ENCODE assay signal across 8 mouse cellular contexts in genomic region chr3:116711624-116712435, GRCm38 (mm10). TPM values are rescaled to one million over a fixed set of nuclear protein-coding genes. Genes with fewer than 3 reads are reported as not detected.
DNase-seq lines count a peak whose midpoint lies in the region; ATAC-seq lines count a peak whose summit lies in the region.

No protein-coding gene starts in this region.

- H3K36me3 ChIP-seq in intestine, embryonic 14.5 days (ENCODE audit: control insufficient read depth, insufficient read depth, low read length): peaks cover 4% of the 10 kb centered on the region

- H3K9ac ChIP-seq in intestine, embryonic 14.5 days (ENCODE audit: low read length): peak overlapping the region; percentile 92

- no peaks in the 10 kb centered on the region for H3K9me3 ChIP-seq in intestine, embryonic 14.5 days (ENCODE audit: control insufficient read depth, low read length)

- peak; percentile 91 for ATAC-seq in intestine, embryonic 14.5 days (replicated peaks; ENCODE audit: low FRiP score, low TSS enrichment, low read depth)
- peak; percentile 85 for ATAC-seq in megakaryocyte-erythroid progenitor cell, adult 5-6 weeks (replicated peaks; ENCODE audit: low FRiP score, low TSS enrichment, poor library complexity, severe bottlenecking)

- H3K4me3 ChIP-seq in intestine, embryonic 14.5 days (ENCODE audit: low read depth, low read length): peak overlapping the region; percentile 87

- DNase-seq in adrenal gland, adult (ENCODE audit: inconsistent age in 2 of 2, low spot score in 1 of 2): peak; percentile 85 to 96
- DNase-seq in embryo, embryonic 10.5 days (ENCODE audit: low spot score): peak; percentile 69
- peak; percentile 86 for DNase-seq in gastrocnemius, postnatal 14 days
- DNase-seq in intestine, embryonic 14.5 days (ENCODE audit: low spot score): peak; percentile 88
- DNase-seq in left cerebral cortex, postnatal 14 days (ENCODE audit: low spot score in 2 of 2): peak; percentile 70 to 80
- DNase-seq in right cerebral cortex, postnatal 14 days: peak; percentile 82
- peak; percentile 77 to 81 for DNase-seq in urinary bladder, postnatal 36 days (ENCODE audit: low spot score in 2 of 2)

- under 1% methylated on average over 85 of the region's 85 CpGs for WGBS in intestine, embryonic 14.5 days

- H3K4me1 ChIP-seq in intestine, embryonic 14.5 days (replicated peaks; ENCODE audit: control insufficient read depth, insufficient read depth, low read length): peaks cover 7% of the 10 kb centered on the region

- peak overlapping the region; percentile 94 for H3K4me2 ChIP-seq in intestine, embryonic 14.5 days (ENCODE audit: low read length)

- intact Hi-C loops in gastrocnemius, postnatal 14 days (cut with DNase I; ENCODE audit: low total_unique reads): no loop called here
- intact Hi-C loops in left cerebral cortex, postnatal 14 days (cut with DNase I): no loop called here

- H3K27me3 ChIP-seq in intestine, embryonic 14.5 days (replicated peaks; ENCODE audit: control insufficient read depth, insufficient read depth, low read length): no peaks in the 10 kb centered on the region

- peak overlapping the region; percentile 74 for H3K27ac ChIP-seq in intestine, embryonic 14.5 days (ENCODE audit: low read depth)

RNA-seq across cellular contexts. Expression of gene Slc35a3, which starts 0.8 kb away (rescaled TPM):
- total RNA-seq in gastrocnemius, postnatal 14 days (2021): 1 to 10 TPM; 8.2 to 8.9 TPM
- polyA plus RNA-seq in intestine, embryonic 14.5 days (2014; fragmentation: Nextera tagmentation; extraction: Ambion mirVana): 15.3 and 18.0 TPM in 2 replicates
- 10 to 100 TPM; 14.1 to 15.9 TPM for total RNA-seq in left cerebral cortex, postnatal 14 days (2021)
- total RNA-seq in megakaryocyte-erythroid progenitor cell, adult 5-6 weeks (2014; fragmentation: Nextera tagmentation): 25.2 and 29.4 TPM in 2 replicates
- total RNA-seq in megakaryocyte-erythroid progenitor cell, adult 5-6 weeks (2017): 42.7 and 67.3 TPM in 2 replicates

RNA-seq across cellular contexts. Expression of gene Gm43191, which starts 30.8 kb away (rescaled TPM):
- total RNA-seq in gastrocnemius, postnatal 14 days (2021): not detected
- not detected in 2 replicates for polyA plus RNA-seq in intestine, embryonic 14.5 days (2014; fragmentation: Nextera tagmentation; extraction: Ambion mirVana)
- not detected for total RNA-seq in left cerebral cortex, postnatal 14 days (2021)
- not detected in 2 replicates for total RNA-seq in megakaryocyte-erythroid progenitor cell, adult 5-6 weeks (2014; fragmentation: Nextera tagmentation)
- total RNA-seq in megakaryocyte-erythroid progenitor cell, adult 5-6 weeks (2017): not detected in 2 replicates

RNA-seq across cellular contexts. Expression of gene Mfsd14a, which starts 49.4 kb away (rescaled TPM):
- 10 to 100 TPM; 13.4 to 14.3 TPM for total RNA-seq in gastrocnemius, postnatal 14 days (2021)
- 91.8 and 100 TPM in 2 replicates for polyA plus RNA-seq in intestine, embryonic 14.5 days (2014; fragmentation: Nextera tagmentation; extraction: Ambion mirVana)
- total RNA-seq in left cerebral cortex, postnatal 14 days (2021): 10 to 100 TPM; 58.7 to 62.9 TPM
- total RNA-seq in megakaryocyte-erythroid progenitor cell, adult 5-6 weeks (2014; fragmentation: Nextera tagmentation): 50.7 and 53.6 TPM in 2 replicates
- total RNA-seq in megakaryocyte-erythroid progenitor cell, adult 5-6 weeks (2017): 83.2 and 95.4 TPM in 2 replicates

Comparison
In these comparisons a context has a peak if more than half of its experiments do, and no peak if none do; other contexts are left out.
1. Peak in every context shown above with its lines: DNase-seq, ATAC-seq, H3K4me3 ChIP-seq and H3K27ac ChIP-seq.